Comparison of ENCODE assay signal across 19 mouse cellular contexts in genomic region chr5:121241182-121241581, GRCm38 (mm10). TPM values are rescaled to one million over a fixed set of nuclear protein-coding genes. Genes with fewer than 3 reads are reported as not detected.
DNase-seq lines count a peak whose midpoint lies in the region; ATAC-seq and TF ChIP-seq lines count a peak whose summit lies in the region.
"Had no signal": no experiment of that assay in that cellular context is flagged by ENCODE, and none has a peak within 500 bp of the region (broad histone marks: within the 10 kb centered on the region; RNA-seq: fewer than 3 reads in every experiment).

No protein-coding gene starts in this region.

- TF ChIP-seq POLR2A in bone marrow, adult 2 months (IDR thresholded peaks at IDR 0.05; ENCODE audit: borderline replicate concordance, control insufficient read depth, low read depth, low read length) = no peak

- no peak for TF ChIP-seq EP300 in liver, embryonic 14.5 days (IDR thresholded peaks at IDR 0.05; ENCODE audit: low read depth)

- no peak for ATAC-seq in heart, embryonic 13.5 days (ENCODE audit: extremely low read depth, insufficient number of reproducible peaks, low FRiP score, low TSS enrichment)
- ATAC-seq in liver, embryonic 14.5 days (ENCODE audit: insufficient read depth) = no peak
- no peak for ATAC-seq in forebrain, embryonic 16.5 days
- ATAC-seq: forebrain, postnatal 0 days had no signal

- H3K9me3 ChIP-seq in heart, embryonic 13.5 days = no peaks in the 10 kb centered on the region
- H3K9me3 ChIP-seq in liver, embryonic 14.5 days (ENCODE audit: control insufficient read depth, low read length) = no peaks in the 10 kb centered on the region
- H3K9me3 ChIP-seq in forebrain, embryonic 16.5 days (ENCODE audit: control insufficient read depth, low read length) = no peaks in the 10 kb centered on the region
- H3K9me3 ChIP-seq: embryonic facial prominence, embryonic 15.5 days; forebrain, embryonic 12.5 days; heart, embryonic 10.5 days; hindbrain, embryonic 15.5 days had no signal

- no peaks in the 10 kb centered on the region for H3K27me3 ChIP-seq in heart, embryonic 13.5 days (replicated peaks)
- H3K27me3 ChIP-seq in liver, embryonic 14.5 days (ENCODE audit: control insufficient read depth, insufficient read depth, low read length) = no peaks in the 10 kb centered on the region
- H3K27me3 ChIP-seq in forebrain, embryonic 16.5 days (replicated peaks; ENCODE audit: control insufficient read depth, insufficient read depth, low read length) = no peaks in the 10 kb centered on the region
- H3K27me3 ChIP-seq: CH12.LX; embryonic facial prominence, embryonic 15.5 days; forebrain, embryonic 12.5 days; hindbrain, embryonic 15.5 days had no signal

- DNase-seq in heart, postnatal 4 days = no peak
- DNase-seq in liver, embryonic 14.5 days (ENCODE audit: low read depth in 3 of 3, low spot score in 3 of 3) = no peak
- DNase-seq in gastrocnemius, postnatal 25 days = no peak
- DNase-seq: adrenal gland, adult 2 months; adrenal gland, postnatal 25 days; cerebellum, adult 8-10 months; cerebellum, postnatal 14 days; embryo, embryonic 11 days; forebrain, postnatal 0 days; gastrocnemius, adult 2 months; gastrocnemius, postnatal 36 days had no signal

- no peak overlapping the region for H3K9ac ChIP-seq in heart, embryonic 13.5 days
- peak overlapping the region; percentile 69 for H3K9ac ChIP-seq in liver, embryonic 14.5 days (replicated peaks)
- no peak overlapping the region for H3K9ac ChIP-seq in forebrain, embryonic 16.5 days (replicated peaks; ENCODE audit: low read depth, low read length)
- H3K9ac ChIP-seq: embryonic facial prominence, embryonic 15.5 days; forebrain, embryonic 12.5 days; forebrain, postnatal 0 days; hindbrain, embryonic 15.5 days had no signal

- H3K36me3 ChIP-seq in heart, embryonic 13.5 days = no peaks in the 10 kb centered on the region
- peaks cover 8% of the 10 kb centered on the region for H3K36me3 ChIP-seq in liver, embryonic 14.5 days (replicated peaks; ENCODE audit: control insufficient read depth, insufficient read depth, low read depth)
- no peaks in the 10 kb centered on the region for H3K36me3 ChIP-seq in forebrain, embryonic 16.5 days (ENCODE audit: control insufficient read depth, insufficient read depth)
- H3K36me3 ChIP-seq: embryonic facial prominence, embryonic 15.5 days; forebrain, embryonic 12.5 days; heart, embryonic 10.5 days; hindbrain, embryonic 15.5 days had no signal

- H3K27ac ChIP-seq in heart, embryonic 13.5 days (replicated peaks) = no peak overlapping the region; the same call in 1 of the 2 replicates
- H3K27ac ChIP-seq in bone marrow, adult 2 months (ENCODE audit: control insufficient read depth, insufficient read depth, low read depth, low read length, poor library complexity) = peak overlapping the region; percentile 70; the same call in 1 of the 2 replicates
- peak overlapping the region; percentile 94 for H3K27ac ChIP-seq in liver, embryonic 14.5 days
- no peak overlapping the region for H3K27ac ChIP-seq in forebrain, embryonic 16.5 days (ENCODE audit: low read length)
- H3K27ac ChIP-seq: embryonic facial prominence, embryonic 15.5 days; forebrain, embryonic 12.5 days; gastrocnemius, adult 2 months; hindbrain, embryonic 15.5 days had no signal

- H3K4me2 ChIP-seq in heart, embryonic 13.5 days = peak overlapping the region; percentile 0; the same call in 1 of the 2 replicates
- H3K4me2 ChIP-seq in liver, embryonic 14.5 days (ENCODE audit: low read depth) = peak overlapping the region; percentile 72
- H3K4me2 ChIP-seq in forebrain, embryonic 16.5 days (ENCODE audit: low read length) = no peak overlapping the region
- H3K4me2 ChIP-seq: embryonic facial prominence, embryonic 15.5 days; forebrain, embryonic 12.5 days; hindbrain, embryonic 15.5 days had no signal

- no peak overlapping the region for H3K4me3 ChIP-seq in heart, embryonic 13.5 days
- H3K4me3 ChIP-seq in bone marrow, adult 2 months (replicated peaks; ENCODE audit: control insufficient read depth, low read depth, low read length) = no peak overlapping the region
- H3K4me3 ChIP-seq in liver, embryonic 14.5 days (ENCODE audit: insufficient read depth in 1 of 2, low read depth in 2 of 2, low read length in 2 of 2) = peak overlapping the region in 1 of 2 experiments; percentile 3; a peak in 1 of 4 replicates
- no peak overlapping the region for H3K4me3 ChIP-seq in forebrain, embryonic 16.5 days (replicated peaks; ENCODE audit: low read length)
- H3K4me3 ChIP-seq: embryonic facial prominence, embryonic 15.5 days; forebrain, embryonic 12.5 days; gastrocnemius, adult 2 months; heart, embryonic 10.5 days; hindbrain, embryonic 15.5 days had no signal

- TF ChIP-seq CTCF in bone marrow, adult 2 months (IDR thresholded peaks at IDR 0.05; ENCODE audit: control insufficient read depth, insufficient read depth, low read length) = no peak
- TF ChIP-seq CTCF in liver, embryonic 14.5 days (IDR thresholded peaks at IDR 0.05; ENCODE audit: low read depth) = no peak

- H3K4me1 ChIP-seq in heart, embryonic 13.5 days = peaks cover 52% of the 10 kb centered on the region
- peaks cover 12% of the 10 kb centered on the region; the same call in 1 of the 2 replicates for H3K4me1 ChIP-seq in bone marrow, adult 2 months (ENCODE audit: control insufficient read depth, insufficient read depth, low read length)
- peaks cover 90 to 94% of the 10 kb centered on the region in 2 experiments for H3K4me1 ChIP-seq in liver, embryonic 14.5 days (replicated peaks; ENCODE audit: control insufficient read depth in 2 of 2, insufficient read depth in 2 of 2, low read length in 1 of 2)
- H3K4me1 ChIP-seq in forebrain, embryonic 16.5 days (replicated peaks; ENCODE audit: control insufficient read depth, insufficient read depth, low read length) = peaks cover 17% of the 10 kb centered on the region
- H3K4me1 ChIP-seq: embryonic facial prominence, embryonic 15.5 days; forebrain, embryonic 12.5 days had no signal

RNA-seq across cellular contexts. Expression of gene Hectd4, which starts 21.2 kb away (rescaled TPM):
- 2.8 and 3.3 TPM in 2 replicates for polyA plus RNA-seq in heart, embryonic 13.5 days (2015; fragmentation: Nextera tagmentation; extraction: Ambion mirVana)
- total RNA-seq in heart, postnatal 4 days (2021) = 10 to 100 TPM; 22.7 to 25.8 TPM
- 41.8 and 100 TPM in 2 replicates for polyA plus RNA-seq in bone marrow, adult 2 months (2011; ENCODE audit: insufficient read depth, insufficient read length, low replicate concordance, missing spikeins)
- polyA plus RNA-seq in liver, embryonic 14.5 days (2012; rRNA removed) = 15.8 and 16.1 TPM in 2 replicates
- polyA plus RNA-seq in liver, embryonic 14.5 days (2014; fragmentation: Nextera tagmentation; extraction: Ambion mirVana) = 11.1 and 11.2 TPM in 2 replicates
- 10 to 100 TPM; 11.7 TPM for total RNA-seq in gastrocnemius, postnatal 25 days (2021)
- 18.2 and 20.1 TPM in 2 replicates for polyA plus RNA-seq in forebrain, embryonic 16.5 days (2015; fragmentation: Nextera tagmentation; extraction: Ambion mirVana)

RNA-seq across cellular contexts. Expression of gene Rpl6, which starts 36.9 kb away (rescaled TPM):
- 368 and 390 TPM in 2 replicates for polyA plus RNA-seq in heart, embryonic 13.5 days (2015; fragmentation: Nextera tagmentation; extraction: Ambion mirVana)
- 100 to 1,000 TPM; 820 to 822 TPM for total RNA-seq in heart, postnatal 4 days (2021)
- polyA plus RNA-seq in bone marrow, adult 2 months (2011; ENCODE audit: insufficient read depth, insufficient read length, low replicate concordance, missing spikeins) = 502 and 942 TPM in 2 replicates
- polyA plus RNA-seq in liver, embryonic 14.5 days (2012; rRNA removed) = 403 and 658 TPM in 2 replicates
- polyA plus RNA-seq in liver, embryonic 14.5 days (2014; fragmentation: Nextera tagmentation; extraction: Ambion mirVana) = 477 and 488 TPM in 2 replicates
- total RNA-seq in gastrocnemius, postnatal 25 days (2021) = 100 to 1,000 TPM; 444 to 447 TPM
- 361 and 392 TPM in 2 replicates for polyA plus RNA-seq in forebrain, embryonic 16.5 days (2015; fragmentation: Nextera tagmentation; extraction: Ambion mirVana)

RNA-seq across cellular contexts. Expression of gene Ptpn11, which starts 50.0 kb away (rescaled TPM):
- 18.4 and 20.0 TPM in 2 replicates for polyA plus RNA-seq in heart, embryonic 13.5 days (2015; fragmentation: Nextera tagmentation; extraction: Ambion mirVana)
- total RNA-seq in heart, postnatal 4 days (2021) = 100 to 1,000 TPM in 1 of 2 experiments, 10 to 100 TPM in 1; 99.0 to 107 TPM
- polyA plus RNA-seq in bone marrow, adult 2 months (2011; ENCODE audit: insufficient read depth, insufficient read length, low replicate concordance, missing spikeins) = 24.4 and 33.3 TPM in 2 replicates
- polyA plus RNA-seq in liver, embryonic 14.5 days (2012; rRNA removed) = 10.4 and 13.7 TPM in 2 replicates
- polyA plus RNA-seq in liver, embryonic 14.5 days (2014; fragmentation: Nextera tagmentation; extraction: Ambion mirVana) = 10.0 and 11.5 TPM in 2 replicates
- 10 to 100 TPM; 65.5 to 75.5 TPM for total RNA-seq in gastrocnemius, postnatal 25 days (2021)
- 22.5 and 23.8 TPM in 2 replicates for polyA plus RNA-seq in forebrain, embryonic 16.5 days (2015; fragmentation: Nextera tagmentation; extraction: Ambion mirVana)

Comparison
In these comparisons a context has a peak if more than half of its experiments do, and no peak if none do; other contexts are left out.
1. H3K27ac ChIP-seq: peak in bone marrow, adult 2 months (single experiment) and liver, embryonic 14.5 days (single experiment); none in heart, embryonic 13.5 days (single experiment) and forebrain, embryonic 16.5 days (single experiment).